Mouse (Mus musculus): ENCODE results near the gene Gm49380.

Gene Gm49380

GRCm38 (mm10) chr9:44113105-44113789 lies at the start of gene Gm49380, which contains the start of gene Rnf26:
Gm49380 (minus strand) TSS chr9:44113500.
Rnf26 (minus strand) TSS chr9:44113517.
- CTCF ChIA-PET = interaction anchor here (0.6 to 5.2 kb wide), 6 partner anchors 11 to 340 kb away, joined by 3 to 50 read pairs (median 4); no protein-coding TSS in a partner anchor
- POLR2A ChIA-PET = interaction anchor here in 3 of 4 experiments (0.8 to 2.0 kb wide), 22 partner anchors 9 to 248 kb away, joined by 3 to 11 read pairs (median 4); partner anchors contain the start of genes Cbl (in 2 of the 3), H2afx (in 2 of the 3) and Vps11 (in 2 of the 3)

- ChIA-PET CTCF (interaction anchor here in 3 of 4 experiments (0.6 to 1.3 kb wide), 4 partner anchors 13 to 83 kb away, joined by 3 to 4 read pairs (median 3); no protein-coding TSS in a partner anchor), POLR2A (interaction anchor here in 1 of 4 experiments (0.8 to 2.2 kb wide), 5 partner anchors 8 to 101 kb away, joined by 3 to 15 read pairs (median 4); no protein-coding TSS in a partner anchor)
Observed at GRCm38 (mm10) chr9:44159886-44160285, 46.6 kb upstream of the Gm49380 start.

GRCm38 (mm10) chr9:44147290-44147689 lies 34.0 kb upstream of the Gm49380 start:
- ChIA-PET POLR2A (interaction anchor here in 2 of 4 experiments (0.8 to 1.6 kb wide), 7 partner anchors 11 to 197 kb away, joined by 3 to 4 read pairs (median 3); partner anchors contain the start of genes Cbl (in 1 of the 2), H2afx (in 1 of the 2) and Hmbs (in 1 of the 2)), CTCF (interaction anchor here in 3 of 4 experiments (0.7 to 1.5 kb wide), 11 partner anchors 11 to 162 kb away, joined by 3 to 16 read pairs (median 4); partner anchors contain the start of gene Mcam (in 1 of the 3))

GRCm38 (mm10) chr9:44144718-44145060 lies 31.4 kb upstream of the Gm49380 start:
- ChIA-PET POLR2A (interaction anchor here in 2 of 4 experiments (0.6 to 10.1 kb wide), 11 partner anchors 10 to 190 kb away, joined by 3 to 72 read pairs (median 4); partner anchors contain the start of genes H2afx (in 1 of the 2) and Mcam (in 1 of the 2)), CTCF (interaction anchor here (0.5 to 1.5 kb wide), 18 partner anchors 9 to 827 kb away, joined by 3 to 6 read pairs (median 4); partner anchors contain the start of genes Dpagt1 (in 1 of the 4) and H2afx (in 1 of the 4))

DNA sequence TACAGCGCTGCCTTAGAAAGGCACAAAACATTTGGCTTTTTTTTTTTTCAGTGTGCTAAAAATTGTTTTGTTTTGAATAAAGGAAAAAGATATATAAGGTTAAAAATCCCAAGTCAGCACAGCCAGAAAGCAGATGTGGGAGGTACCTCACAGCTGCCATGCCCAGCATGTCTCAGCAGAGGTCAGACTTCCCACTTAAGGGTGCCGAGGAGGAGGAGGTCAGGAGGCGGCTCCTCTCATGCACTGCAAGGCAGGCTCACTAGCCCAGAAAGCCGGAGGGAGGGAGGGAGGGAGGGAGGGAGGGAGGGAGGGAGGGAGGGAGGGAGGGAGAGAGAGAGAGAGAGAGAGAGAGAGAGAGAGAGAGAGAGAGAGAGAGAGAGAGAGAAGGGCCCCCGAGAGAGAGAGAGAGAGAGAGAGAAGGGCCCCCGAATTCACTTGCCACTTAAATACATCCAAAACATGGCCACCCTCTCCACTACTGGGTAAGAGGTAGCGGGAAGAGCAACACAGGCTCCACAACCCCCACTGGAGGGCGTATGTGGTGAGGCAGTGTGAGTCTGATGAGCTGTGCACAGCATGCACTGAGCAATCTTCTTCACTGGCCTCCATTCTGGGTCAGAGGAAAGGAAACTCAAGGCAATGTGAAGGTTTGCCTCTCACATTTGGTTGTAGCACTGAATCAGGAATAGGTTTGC lies 30.9 kb upstream of the Gm49380 start:
- CTCF ChIA-PET = interaction anchor here (0.5 to 1.5 kb wide), 26 partner anchors 8 to 826 kb away, joined by 3 to 9 read pairs (median 4); partner anchors contain the start of genes Abcg4 (in 1 of the 4), Cbl (in 1 of the 4), Dpagt1 (in 1 of the 4) and H2afx (in 1 of the 4)
- POLR2A ChIA-PET = interaction anchor here in 2 of 4 experiments (0.6 to 10.1 kb wide), 13 partner anchors 9 to 273 kb away, joined by 3 to 72 read pairs (median 4); partner anchors contain the start of genes H2afx (in 1 of the 2) and Mcam (in 1 of the 2)

- CTCF ChIA-PET = interaction anchor here in 2 of 4 experiments (0.5 to 1.4 kb wide), 7 partner anchors 9 to 149 kb away, joined by 3 to 9 read pairs (median 4); partner anchors contain the start of genes Abcg4 (in 1 of the 2) and Cbl (in 1 of the 2)
Observed at GRCm38 (mm10) chr9:44143421-44143820, 30.1 kb upstream of the Gm49380 start.

GRCm38 (mm10) chr9:44141951-44142350 lies 28.7 kb upstream of the Gm49380 start:
- POLR2A ChIA-PET = interaction anchor here in 3 of 4 experiments (0.6 to 10.1 kb wide), 13 partner anchors 8 to 193 kb away, joined by 3 to 72 read pairs (median 5); partner anchors contain the start of genes H2afx (in 2 of the 3), Cbl (in 1 of the 3) and Hinfp (in 1 of the 3)
- CTCF ChIA-PET = interaction anchor here (0.5 to 1.2 kb wide), 7 partner anchors 12 to 514 kb away, joined by 3 to 7 read pairs (median 4); no protein-coding TSS in a partner anchor

More at GRCm38 (mm10) chr9:44143421-44143820, 30.1 kb upstream of the Gm49380 start:
- POLR2A ChIA-PET = interaction anchor here in 2 of 4 experiments (0.6 to 10.1 kb wide), 12 partner anchors 8 to 710 kb away, joined by 3 to 72 read pairs (median 6); partner anchors contain the start of genes Cbl (in 1 of the 2), H2afx (in 1 of the 2), Hmbs (in 1 of the 2) and Mcam (in 1 of the 2)

- POLR2A ChIA-PET = interaction anchor here in 2 of 4 experiments (3.9 to 10.1 kb wide), 2 partner anchors 9 to 12 kb away, joined by 20 to 72 read pairs; no protein-coding TSS in a partner anchor
Observed at GRCm38 (mm10) chr9:44137846-44138245, 24.5 kb upstream of the Gm49380 start.

DNA sequence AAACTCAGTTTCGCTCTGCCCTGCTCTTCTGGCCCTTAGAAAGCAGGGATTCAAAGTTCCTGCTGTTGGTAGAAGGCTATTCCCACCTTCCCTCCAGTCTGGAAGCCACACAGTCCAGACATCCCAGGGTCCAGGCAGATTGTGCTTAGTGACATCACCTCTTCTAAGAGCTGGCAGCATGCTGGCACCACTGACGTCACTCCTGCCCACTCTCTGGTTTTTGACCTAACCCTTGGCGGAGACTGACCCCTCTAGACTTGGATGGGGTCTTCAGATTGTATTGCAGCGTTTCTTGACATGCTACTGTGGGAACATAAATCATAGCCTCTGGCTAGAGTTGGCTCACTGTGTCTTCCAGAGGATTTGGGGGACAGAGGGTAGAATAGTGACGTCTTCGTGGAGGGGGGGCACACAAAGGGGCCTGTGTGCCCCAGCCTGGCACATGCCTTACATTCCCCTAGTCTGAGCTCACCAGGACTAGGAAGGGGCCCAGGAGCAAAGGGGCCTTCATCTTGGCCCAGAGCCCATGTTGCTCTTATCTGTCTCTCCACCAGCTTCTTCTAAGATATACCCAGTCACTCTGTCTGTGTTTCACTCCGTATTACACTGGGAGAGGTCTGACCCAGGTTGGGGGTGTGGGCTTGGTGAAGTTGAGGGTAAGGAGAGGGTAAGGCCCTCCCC lies 22.6 kb upstream of the Gm49380 start:
- ChIA-PET CTCF (interaction anchor here in 3 of 4 experiments (0.7 to 2.9 kb wide), 10 partner anchors 9 to 41 kb away, joined by 3 to 13 read pairs (median 4); no protein-coding TSS in a partner anchor), POLR2A (interaction anchor here in 2 of 4 experiments (1.0 to 11.4 kb wide), 19 partner anchors 7 to 1365 kb away, joined by 3 to 104 read pairs (median 5); partner anchors contain the start of genes Abcg4 (in 1 of the 2), Cbl (in 1 of the 2), Ccdc84 (in 1 of the 2) and H2afx (in 1 of the 2))

More at GRCm38 (mm10) chr9:44137846-44138245, 24.5 kb upstream of the Gm49380 start:
- CTCF ChIA-PET = no interaction called here

- CTCF ChIA-PET = interaction anchor here (0.7 to 2.9 kb wide), 15 partner anchors 9 to 244 kb away, joined by 3 to 13 read pairs (median 3); partner anchors contain the start of genes Hyou1 (in 1 of the 4) and Vps11 (in 1 of the 4)
- POLR2A ChIA-PET = interaction anchor here in 3 of 4 experiments (0.5 to 11.4 kb wide), 25 partner anchors 9 to 1366 kb away, joined by 3 to 104 read pairs (median 4); partner anchors contain the start of genes Vps11 (in 2 of the 3), Abcg4 (in 1 of the 3), Cbl (in 1 of the 3) and Ccdc84 (in 1 of the 3)
Observed at GRCm38 (mm10) chr9:44134851-44135730, 21.8 kb upstream of the Gm49380 start.

GRCm38 (mm10) chr9:44134101-44134850 lies 21.0 kb upstream of the Gm49380 start, which contains the start of gene Mcam:
Mcam (plus strand) TSS chr9:44134469.
- POLR2A ChIA-PET = interaction anchor here in 3 of 4 experiments (0.5 to 11.4 kb wide), 25 partner anchors 8 to 471 kb away, joined by 3 to 104 read pairs (median 4); partner anchors contain the start of genes Vps11 (in 2 of the 3), Abcg4 (in 1 of the 3), Cbl (in 1 of the 3) and Ccdc84 (in 1 of the 3)
- CTCF ChIA-PET = interaction anchor here in 3 of 4 experiments (0.8 to 2.9 kb wide), 11 partner anchors 8 to 245 kb away, joined by 3 to 13 read pairs (median 3); partner anchors contain the start of genes Hyou1 (in 1 of the 3) and Vps11 (in 1 of the 3)

GRCm38 (mm10) chr9:44133287-44133686 lies 20.0 kb upstream of the Gm49380 start:
- POLR2A ChIA-PET = interaction anchor here in 2 of 4 experiments (0.8 to 11.4 kb wide), 5 partner anchors 11 to 201 kb away, joined by 3 to 104 read pairs (median 4); partner anchors contain the start of genes Cbl (in 1 of the 2) and H2afx (in 1 of the 2)
- CTCF ChIA-PET = no interaction called here

GRCm38 (mm10) chr9:44132200-44132599 lies 18.9 kb upstream of the Gm49380 start:
- POLR2A ChIA-PET = interaction anchor here in 3 of 4 experiments (0.6 to 11.4 kb wide), 7 partner anchors 8 to 303 kb away, joined by 3 to 104 read pairs (median 4); partner anchors contain the start of genes Cbl (in 1 of the 3) and H2afx (in 1 of the 3)
- CTCF ChIA-PET = interaction anchor here (0.6 to 1.8 kb wide), 6 partner anchors 13 to 230 kb away, joined by 3 to 11 read pairs (median 4); partner anchors contain the start of gene Vps11 (in 1 of the 4)

- POLR2A ChIA-PET = interaction anchor here (0.6 to 11.4 kb wide), 16 partner anchors 9 to 313 kb away, joined by 3 to 104 read pairs (median 4); partner anchors contain the start of genes H2afx (in 2 of the 4), Ccdc84 (in 1 of the 4), Hmbs (in 1 of the 4) and Hyou1 (in 1 of the 4)
- CTCF ChIA-PET = interaction anchor here in 3 of 4 experiments (0.5 to 1.8 kb wide), 8 partner anchors 9 to 322 kb away, joined by 3 to 7 read pairs (median 4); no protein-coding TSS in a partner anchor
Observed at GRCm38 (mm10) chr9:44131276-44131590, 17.9 kb upstream of the Gm49380 start.

Measured in embryonic stem cell, embryonic (primary cell).